8 mouse cellular contexts compared by ENCODE assay signal in the genomic region with DNA sequence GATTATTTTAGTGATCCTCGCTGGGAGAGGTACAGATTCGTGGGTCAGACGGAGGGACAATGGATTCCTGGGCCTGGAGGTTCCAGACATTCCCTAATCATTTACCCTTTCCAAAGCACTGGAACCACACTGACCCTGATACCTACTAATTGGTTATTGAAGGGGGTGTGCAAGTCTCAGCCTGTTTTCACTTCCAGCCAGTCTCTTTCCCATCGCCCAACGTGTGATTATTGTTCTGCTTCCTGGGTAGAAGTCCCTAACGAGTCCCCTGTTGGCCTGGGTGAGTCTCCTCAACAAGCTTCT. TPM values are rescaled to one million over a fixed set of nuclear protein-coding genes. Genes with fewer than 3 reads are reported as not detected.
DNase-seq lines count a peak whose midpoint lies in the region; ATAC-seq and TF ChIP-seq lines count a peak whose summit lies in the region.

No protein-coding gene starts in this region.

- peak overlapping the region; percentile 74 for H3K9ac ChIP-seq in heart, embryonic 12.5 days
- H3K9ac ChIP-seq in ES-E14 (ENCODE audit: insufficient read depth, low read depth, low read length, poor library complexity, severe bottlenecking) = peak overlapping the region; percentile 76
- H3K9ac ChIP-seq in hindbrain, embryonic 11.5 days (ENCODE audit: low read depth, low read length) = peak overlapping the region; percentile 32

- DNase-seq in heart, adult 11 months = no peak
- no peak for DNase-seq in ES-E14 (ENCODE audit: low read depth, low spot score)
- DNase-seq in hindbrain, embryonic 11.5 days (ENCODE audit: low spot score) = no peak
- no peak for DNase-seq in layer of hippocampus, postnatal 10 days (ENCODE audit: low spot score in 2 of 2)
- no peak for DNase-seq in natural killer cell, adult 2 months (ENCODE audit: low spot score in 2 of 2)

- in situ Hi-C loops in ES-E14 (cut with MboI; ENCODE audit: low sequenced_read_pairs in 2 of 2, unreplicated experiment in 2 of 2) = no loop called here

- peak overlapping the region; percentile 98 for H3K4me2 ChIP-seq in heart, embryonic 12.5 days
- H3K4me2 ChIP-seq in hindbrain, embryonic 11.5 days (replicated peaks; ENCODE audit: low read depth, low read length) = peak overlapping the region; percentile 92

- WGBS in heart, embryonic 12.5 days = 0% methylated on average over 6 of the region's 6 CpGs
- under 1% methylated on average over 6 of the region's 6 CpGs for WGBS in hindbrain, embryonic 11.5 days

- H3K4me1 ChIP-seq in heart, embryonic 12.5 days (replicated peaks) = peaks cover 12% of the 10 kb centered on the region
- H3K4me1 ChIP-seq in ES-E14 (ENCODE audit: control insufficient read depth in 2 of 2, insufficient read depth in 2 of 2, low read length in 2 of 2, poor library complexity in 1 of 2) = peaks cover 2 to 7% of the 10 kb centered on the region in 2 experiments; a peak in 2 of 4 replicates
- H3K4me1 ChIP-seq in hindbrain, embryonic 11.5 days (replicated peaks; ENCODE audit: control insufficient read depth, insufficient read depth, low read length) = peaks cover 8% of the 10 kb centered on the region

- ATAC-seq in heart, embryonic 12.5 days (ENCODE audit: insufficient number of reproducible peaks, low FRiP score) = no peak; the same call in 1 of the 2 replicates
- ATAC-seq in hindbrain, embryonic 11.5 days (ENCODE audit: low FRiP score) = peak; percentile 25; the same call in 1 of the 2 replicates
- peak; percentile 2; the same call in 1 of the 2 replicates for ATAC-seq in megakaryocyte progenitor cell, adult 5-6 weeks (replicated peaks; ENCODE audit: poor library complexity)
- ATAC-seq in CD4-positive, CD25-positive, alpha-beta regulatory T cell, adult 4 months = no peak

- peak overlapping the region; percentile 77 for H3K4me3 ChIP-seq in heart, embryonic 12.5 days
- peak overlapping the region; percentile 80 to 96 for H3K4me3 ChIP-seq in ES-E14 (ENCODE audit: insufficient read depth in 1 of 2, low read depth in 1 of 2, low read length in 2 of 2, poor library complexity in 1 of 2, severe bottlenecking in 1 of 2)
- peak overlapping the region; percentile 75 for H3K4me3 ChIP-seq in hindbrain, embryonic 11.5 days (ENCODE audit: low read depth, low read length)

- peak overlapping the region; percentile 67 for H3K27ac ChIP-seq in heart, embryonic 12.5 days (ENCODE audit: poor library complexity, severe bottlenecking)
- H3K27ac ChIP-seq in ES-E14 (ENCODE audit: insufficient read depth, low read depth, low read length, poor library complexity, severe bottlenecking) = no peak overlapping the region
- no peak overlapping the region for H3K27ac ChIP-seq in hindbrain, embryonic 11.5 days (ENCODE audit: low read depth, low read length)

- H3K36me3 ChIP-seq in heart, embryonic 12.5 days = peaks cover 24% of the 10 kb centered on the region
- H3K36me3 ChIP-seq in ES-E14 (ENCODE audit: control insufficient read depth, insufficient read depth, low read length, poor library complexity, severe bottlenecking) = peaks cover 20% of the 10 kb centered on the region
- no peaks in the 10 kb centered on the region for H3K36me3 ChIP-seq in hindbrain, embryonic 11.5 days (ENCODE audit: control insufficient read depth, insufficient read depth, low read length)

- H3K9me3 ChIP-seq in heart, embryonic 12.5 days (replicated peaks) = no peaks in the 10 kb centered on the region
- no peaks in the 10 kb centered on the region for H3K9me3 ChIP-seq in ES-E14 (ENCODE audit: control insufficient read depth, insufficient read depth, low read depth, low read length)
- H3K9me3 ChIP-seq in hindbrain, embryonic 11.5 days (ENCODE audit: control insufficient read depth, low read length) = no peaks in the 10 kb centered on the region

- no peaks in the 10 kb centered on the region for H3K27me3 ChIP-seq in heart, embryonic 12.5 days (replicated peaks)
- no peaks in the 10 kb centered on the region for H3K27me3 ChIP-seq in hindbrain, embryonic 11.5 days (ENCODE audit: control insufficient read depth, insufficient read depth, low read length)

TF ChIP-seq in ES-E14, 5 proteins besides CTCF, POLR2A, EP300 and RAD21:
- TF ChIP-seq CHD2 (IDR thresholded peaks at IDR 0.05; ENCODE audit: low read depth, low read length) (no peak), HCFC1 (IDR thresholded peaks at IDR 0.05; ENCODE audit: borderline replicate concordance, insufficient read depth, low read length) (no peak), MAFK (IDR thresholded peaks at IDR 0.05; ENCODE audit: insufficient read depth, low read depth, low read length) (no peak), ZNF384 (IDR thresholded peaks at IDR 0.05; ENCODE audit: low read depth, low read length) (no peak), ZC3H11A (IDR thresholded peaks at IDR 0.05; ENCODE audit: borderline replicate concordance, low read depth, low read length) (no peak)

RNA-seq across cellular contexts. Expression of a gene that starts 0.3 kb away (rescaled TPM):
- polyA plus RNA-seq in heart, embryonic 12.5 days (2016; fragmentation: Nextera tagmentation; extraction: Ambion mirVana) = 12.4 and 14.4 TPM in 2 replicates
- 31.8 and 53.8 TPM in 2 replicates for total RNA-seq in ES-E14 (2012; rRNA removed)
- 9.9 and 12.5 TPM in 2 replicates for polyA plus RNA-seq in hindbrain, embryonic 11.5 days (2014; fragmentation: Nextera tagmentation; extraction: Ambion mirVana)
- 8.1 and 8.4 TPM in 2 replicates for total RNA-seq in megakaryocyte progenitor cell, adult 5-6 weeks (2015)
- 12.0 and 14.5 TPM in 2 replicates for total RNA-seq in megakaryocyte progenitor cell, adult 5-6 weeks (2017)
- 1 to 10 TPM in 1 of 2 experiments, under 1 TPM in 1; 0.73 to 1.1 TPM for polyA plus RNA-seq in CD4-positive, CD25-positive, alpha-beta regulatory T cell, adult 4 months (2017; shearing (Covaris generic))
- total RNA-seq in layer of hippocampus, postnatal 10 days (2021) = 1 to 10 TPM; 1.1 to 1.4 TPM

RNA-seq across cellular contexts. Expression of a gene that starts 7.4 kb away (rescaled TPM):
- 14.0 and 14.9 TPM in 2 replicates for polyA plus RNA-seq in heart, embryonic 12.5 days (2016; fragmentation: Nextera tagmentation; extraction: Ambion mirVana)
- total RNA-seq in ES-E14 (2012; rRNA removed) = 3.4 and 5.4 TPM in 2 replicates
- polyA plus RNA-seq in hindbrain, embryonic 11.5 days (2014; fragmentation: Nextera tagmentation; extraction: Ambion mirVana) = 10.2 and 10.7 TPM in 2 replicates
- total RNA-seq in megakaryocyte progenitor cell, adult 5-6 weeks (2015) = 17.9 and 19.0 TPM in 2 replicates
- total RNA-seq in megakaryocyte progenitor cell, adult 5-6 weeks (2017) = 12.8 and 15.3 TPM in 2 replicates
- 10 to 100 TPM; 53.6 to 81.0 TPM for polyA plus RNA-seq in CD4-positive, CD25-positive, alpha-beta regulatory T cell, adult 4 months (2017; shearing (Covaris generic))
- 1 to 10 TPM; 5.6 to 8.4 TPM for total RNA-seq in layer of hippocampus, postnatal 10 days (2021)

RNA-seq across cellular contexts. Expression of a gene that starts 42.2 kb away (rescaled TPM):
- 132 and 135 TPM in 2 replicates for polyA plus RNA-seq in heart, embryonic 12.5 days (2016; fragmentation: Nextera tagmentation; extraction: Ambion mirVana)
- total RNA-seq in ES-E14 (2012; rRNA removed) = 44.7 and 64.5 TPM in 2 replicates
- 19.5 and 23.7 TPM in 2 replicates for polyA plus RNA-seq in hindbrain, embryonic 11.5 days (2014; fragmentation: Nextera tagmentation; extraction: Ambion mirVana)
- total RNA-seq in megakaryocyte progenitor cell, adult 5-6 weeks (2015) = 0.15 and 0.20 TPM in 2 replicates
- 0.41 TPM in 1 of 2 replicates, not detected in the other for total RNA-seq in megakaryocyte progenitor cell, adult 5-6 weeks (2017)
- 1 to 10 TPM in 1 of 2 experiments, under 1 TPM in 1; 0.23 to 3.0 TPM for polyA plus RNA-seq in CD4-positive, CD25-positive, alpha-beta regulatory T cell, adult 4 months (2017; shearing (Covaris generic))
- 1 to 10 TPM; 1.9 to 2.4 TPM for total RNA-seq in layer of hippocampus, postnatal 10 days (2021)

Comparison
In these comparisons a context has a peak if more than half of its experiments do, and no peak if none do; other contexts are left out.
1. ATAC-seq: peak in hindbrain, embryonic 11.5 days (single experiment) and megakaryocyte progenitor cell, adult 5-6 weeks (single experiment); none in heart, embryonic 12.5 days (single experiment) and CD4-positive, CD25-positive, alpha-beta regulatory T cell, adult 4 months (single experiment).
2. RNA of a gene that starts 42.2 kb away (total RNA-seq): 44.7 to 64.5 TPM in ES-E14; 1.9 to 2.4 TPM in layer of hippocampus, postnatal 10 days and 0.15 to 0.41 TPM in megakaryocyte progenitor cell, adult 5-6 weeks; every median in the first group is over 10 times any median in the second.
3. Peak in every context shown above with its lines, with median percentiles within 50 percentile points of each other: H3K4me3 ChIP-seq and H3K9ac ChIP-seq.